Mouse (Mus musculus): ENCODE data around the gene Btf3.

The Btf3 gene

GRCm38 (mm10) chr13:98336205-98336604 is 19.4 kb upstream of the Btf3 start:
- DNase-seq (ENCODE audit: low spot score), result no peak

GRCm38 (mm10) chr13:98332106-98332505 is 15.3 kb upstream of the Btf3 start:
- DNase-seq (ENCODE audit: low spot score), result peak; percentile 42

- DNase-seq (ENCODE audit: low spot score), result no peak
These were observed 8.2 kb upstream of the Btf3 start for GRCm38 (mm10) chr13:98325034-98325433.

DNA sequence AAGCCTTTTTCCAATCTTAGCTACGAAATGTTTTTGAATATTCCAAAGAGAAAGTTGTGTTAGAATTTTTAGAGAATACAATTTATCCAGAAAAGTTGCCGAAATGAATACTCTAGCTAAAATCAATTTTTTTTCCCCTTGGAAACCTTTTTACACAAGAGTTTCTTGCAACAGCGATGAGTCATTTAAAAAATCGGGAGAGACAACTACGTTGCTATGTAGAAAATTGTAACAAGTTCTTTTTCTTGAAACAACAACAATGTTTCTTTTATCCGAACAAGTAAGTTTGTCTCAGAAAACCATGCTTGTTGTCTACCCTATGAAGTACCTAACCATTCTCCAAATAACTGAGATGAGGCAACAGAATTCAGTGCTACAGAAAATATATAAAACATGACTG is 1.1 kb upstream of the Btf3 start:
- peak; percentile 43 for DNase-seq (ENCODE audit: low spot score)

DNA sequence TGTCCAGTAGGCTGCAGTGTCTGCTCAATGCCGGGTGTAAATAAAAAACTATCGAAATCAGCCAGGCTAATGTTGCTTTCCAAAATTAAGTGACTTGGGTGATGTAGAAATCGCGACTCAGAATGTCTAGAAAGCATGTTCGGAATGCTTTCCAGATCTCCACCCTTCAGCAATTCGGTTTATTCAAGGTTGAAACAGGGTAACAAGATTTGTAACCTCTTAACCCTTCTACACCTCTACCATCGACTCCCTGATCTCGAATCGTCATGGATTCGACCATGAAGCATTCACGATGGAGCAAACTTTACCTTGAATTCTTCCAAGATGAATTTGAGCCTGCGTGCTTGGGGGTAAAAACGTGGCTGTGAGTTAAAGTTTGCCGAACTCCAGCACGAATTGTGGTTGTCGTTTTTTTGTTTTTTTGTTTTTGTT is 456 bp upstream of the Btf3 start:
- DNase-seq (ENCODE audit: low spot score), result no peak

GRCm38 (mm10) chr13:98316140-98316479 is 696 bp downstream of the Btf3 start:
- DNase-seq (ENCODE audit: low spot score), result peak; percentile 34

DNA sequence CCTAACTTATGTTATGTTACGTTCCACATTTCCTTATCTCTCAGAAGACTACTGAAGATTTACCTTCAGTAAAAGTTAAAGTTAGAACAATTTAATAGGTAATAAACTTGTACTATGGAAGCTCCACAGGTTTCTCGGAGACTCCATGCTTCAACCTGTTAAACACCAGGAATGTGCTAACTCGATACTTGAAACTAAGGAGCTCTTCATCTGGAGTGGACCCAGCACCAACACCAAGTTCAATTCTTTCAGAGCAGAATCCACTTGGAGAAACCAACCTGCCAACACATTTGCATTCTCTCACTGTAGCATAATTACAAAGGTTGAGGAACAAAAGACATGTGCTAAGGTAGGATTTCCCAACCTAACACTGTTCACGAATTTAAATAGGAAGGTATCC is 1.7 kb downstream of the Btf3 start:
- DNase-seq (ENCODE audit: low spot score), result no peak

- no peak for DNase-seq (ENCODE audit: low spot score)
These were observed 3.2 kb downstream of the Btf3 start for GRCm38 (mm10) chr13:98313631-98314030.

- DNase-seq (ENCODE audit: low spot score), result no peak
These were observed 5.2 kb downstream of the Btf3 start for GRCm38 (mm10) chr13:98311597-98311996.

GRCm38 (mm10) chr13:98308724-98309123 is 8.1 kb downstream of the Btf3 start:
- no peak for DNase-seq (ENCODE audit: low spot score)

- no peak for DNase-seq (ENCODE audit: low spot score)
These were observed 8.8 kb downstream of the Btf3 start for GRCm38 (mm10) chr13:98308004-98308403.

GRCm38 (mm10) chr13:98306852-98307475 is 9.8 kb downstream of the Btf3 start:
- no peak for DNase-seq (ENCODE audit: low spot score)

DNA sequence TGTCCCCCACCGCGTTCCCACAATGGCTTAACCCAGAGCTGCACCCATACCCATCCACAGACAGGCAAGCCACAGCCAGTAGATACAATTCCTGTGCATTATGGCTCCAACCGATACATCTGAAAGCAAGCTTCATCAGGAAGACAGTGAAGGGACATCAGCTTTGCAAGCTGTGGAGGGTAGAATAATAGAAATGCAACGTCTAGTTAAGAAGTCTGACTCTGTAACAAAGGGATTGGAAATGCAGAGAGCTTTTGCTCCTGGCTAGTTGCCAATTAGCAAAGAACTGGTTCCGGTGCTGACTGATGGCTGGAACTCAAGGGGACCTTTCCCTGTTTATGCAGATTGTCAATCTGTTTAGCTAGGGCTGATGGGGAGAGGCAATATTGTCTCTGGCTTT is 10.4 kb downstream of the Btf3 start:
- DNase-seq (ENCODE audit: low spot score), result peak; percentile 24

DNA sequence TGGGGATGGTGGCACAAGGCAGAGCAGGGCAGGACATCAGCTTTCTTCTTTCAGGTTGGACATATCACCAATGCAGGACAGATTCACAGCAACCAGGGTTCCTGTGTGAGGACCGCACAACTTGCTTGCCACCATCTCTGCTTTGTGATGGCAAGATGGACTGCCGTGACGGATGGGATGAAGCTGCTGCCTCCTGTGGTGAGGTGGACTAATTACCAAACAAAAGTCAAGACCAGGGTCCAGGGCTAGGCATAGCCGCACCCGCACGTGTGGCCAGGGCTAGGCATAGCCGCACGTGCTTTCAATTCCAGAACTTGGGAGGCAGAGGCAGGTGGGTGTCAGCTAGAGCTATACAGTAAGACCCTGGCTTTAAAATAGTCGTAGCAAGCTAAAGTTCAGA is 11.5 kb downstream of the Btf3 start:
- no peak for DNase-seq (ENCODE audit: low spot score)

GRCm38 (mm10) chr13:98298833-98299758 is 17.7 kb downstream of the Btf3 start:
- DNase-seq (ENCODE audit: low spot score), result peak; percentile 80

DNA sequence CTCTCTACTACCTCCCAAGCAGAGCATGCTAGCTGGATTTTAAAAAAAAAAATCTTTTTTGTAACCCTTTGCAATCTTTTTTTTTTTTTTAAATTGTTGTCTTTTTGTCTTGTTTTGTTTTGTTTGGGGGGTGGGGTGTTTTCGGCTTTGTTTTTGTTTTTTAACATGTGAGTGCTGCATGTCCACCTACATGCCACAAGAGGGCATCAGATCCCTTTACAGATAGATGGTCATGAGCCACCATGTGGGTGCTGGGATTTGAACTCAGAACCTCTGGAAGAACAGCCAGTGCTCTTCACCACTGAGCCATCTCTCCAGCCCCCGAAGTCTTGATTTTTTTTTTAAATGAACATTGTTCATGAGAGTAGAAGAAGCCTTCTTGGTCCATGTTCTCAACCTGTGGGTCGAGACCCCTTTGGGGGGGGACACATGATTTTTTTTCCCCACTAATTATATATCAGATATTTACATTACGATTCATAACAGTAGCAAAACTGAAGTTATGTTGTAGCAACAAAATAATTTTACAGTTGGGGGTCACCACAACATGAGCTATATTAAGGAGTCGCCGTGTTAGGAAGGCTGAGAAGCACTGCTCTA is 18.8 kb downstream of the Btf3 start:
- DNase-seq (ENCODE audit: low spot score), result no peak

GRCm38 (mm10) chr13:98296072-98296471 is 20.7 kb downstream of the Btf3 start:
- no peak for DNase-seq (ENCODE audit: low spot score)

- no peak for DNase-seq (ENCODE audit: low spot score)
These were observed 25.1 kb downstream of the Btf3 start for GRCm38 (mm10) chr13:98291712-98292111.

GRCm38 (mm10) chr13:98290719-98291118 is 26.1 kb downstream of the Btf3 start:
- peak; percentile 26 for DNase-seq (ENCODE audit: low spot score)

DNA sequence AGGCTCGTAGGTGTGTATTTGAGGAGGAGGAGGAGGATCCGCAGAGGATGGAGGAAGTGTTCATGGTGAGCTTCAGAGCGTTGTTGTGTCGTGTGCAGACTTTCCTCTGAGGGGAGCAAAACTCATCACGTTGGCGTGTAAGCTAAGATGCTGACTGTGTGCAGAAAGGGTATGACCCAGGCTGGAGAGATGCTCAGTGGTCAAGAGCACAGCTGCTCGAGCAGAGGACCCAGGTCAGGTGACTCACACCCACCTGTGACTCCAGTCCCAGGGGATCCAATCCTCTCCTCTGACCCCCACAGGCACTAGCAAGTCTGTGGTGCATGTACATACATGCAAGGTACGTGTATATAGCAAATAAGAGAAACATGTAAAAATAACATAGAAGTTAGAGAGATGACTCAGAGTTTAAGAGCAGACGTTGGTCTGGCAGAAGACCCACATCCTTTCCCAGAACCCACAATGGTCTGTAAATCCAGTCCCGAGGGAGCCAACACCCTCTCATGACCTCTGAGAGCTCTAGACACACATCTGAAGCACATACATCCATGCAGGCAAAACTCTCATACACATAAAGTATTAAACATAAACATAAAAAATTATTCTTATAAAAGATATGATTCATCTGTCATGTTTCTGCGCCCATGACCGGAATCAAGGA is 35.7 kb downstream of the Btf3 start:
- DNase-seq (ENCODE audit: low spot score), result no peak

GRCm38 (mm10) chr13:98279686-98280085 is 37.1 kb downstream of the Btf3 start, which contains the start of gene Gm21976:
TSS of gene Gm21976 (plus strand) at chr13:98279887.
- no peak for DNase-seq (ENCODE audit: low spot score)

DNA sequence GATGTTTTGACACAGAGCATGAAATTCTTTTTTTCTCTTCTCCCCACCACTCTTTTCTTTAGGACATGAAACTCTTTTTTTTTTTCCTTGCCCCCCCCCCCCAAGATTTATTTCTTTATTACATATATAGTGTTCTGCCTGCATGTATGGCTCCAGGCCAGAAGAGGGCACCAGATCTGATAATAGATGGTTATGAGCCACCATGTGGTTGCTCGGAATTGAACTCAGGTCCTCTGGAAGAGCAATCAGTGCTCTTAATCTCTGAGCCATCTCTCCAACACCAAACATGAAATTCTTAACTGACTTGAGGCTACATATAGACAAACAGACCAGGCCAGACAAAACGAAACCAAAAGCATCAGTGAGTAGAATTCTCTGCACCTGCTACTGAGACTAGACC is 39.3 kb downstream of the Btf3 start:
- DNase-seq (ENCODE audit: low spot score), result no peak
